Mouse (Mus musculus) kidney, adult 2 months (tissue): ENCODE data around the gene Nhej1.

Experiments used
- CTCF ChIP-seq: fragments of 200-500 bp; conservative IDR thresholded peaks from 2 replicates; pipeline ENCODE4 v1.5.1; 2011; ENCODE audit warnings: low read depth, mild to moderate bottlenecking, control low read depth, low read length, moderate library complexity, mixed read lengths; ENCODE audit not compliant: insufficient read depth, insufficient read length
- POLR2A ChIP-seq: fragments of 200-500 bp; IDR thresholded peaks from one replicate; pipeline ENCODE4 v1.6.1; 2011; ENCODE audit warnings: low read depth, low read length, control low read depth

GRCm38 (mm10) chr1:75024419-75025199 lies 100.4 kb downstream of the Nhej1 start:
- no peak for TF ChIP-seq POLR2A
- no peak for TF ChIP-seq CTCF
